ENCODE assay signal across 21 mouse cellular contexts in the genomic region with DNA sequence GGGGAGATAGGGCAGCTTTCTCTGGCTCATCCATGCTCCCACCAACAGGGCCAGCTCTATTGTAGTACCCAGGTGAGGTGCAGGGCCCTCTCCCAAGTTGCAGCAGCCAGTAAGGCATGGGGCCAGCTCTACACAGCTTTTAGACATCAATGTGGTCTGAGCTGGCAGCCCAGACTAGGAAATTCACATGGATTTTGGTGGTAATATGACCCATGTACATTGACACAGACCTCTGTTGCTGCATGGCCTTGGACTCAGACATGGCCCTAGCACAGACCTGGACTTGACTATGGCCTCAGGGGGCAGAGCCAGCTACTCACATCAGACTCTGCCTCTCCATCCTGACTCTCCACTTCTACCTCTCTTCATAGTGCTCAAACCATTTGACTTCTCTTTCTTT. TPM values are rescaled to one million over a fixed set of nuclear protein-coding genes. Genes with fewer than 3 reads are reported as not detected.
"Had no signal": no experiment of that assay in that cellular context is flagged by ENCODE, and none has a peak within 500 bp of the region (broad histone marks: within the 10 kb centered on the region; RNA-seq: fewer than 3 reads in every experiment).

No protein-coding gene starts in this region.

- H3K27ac ChIP-seq: kidney, postnatal 0 days; layer of hippocampus, adult 2 months; left cerebral cortex, adult 2 months; liver, embryonic 15.5 days; lung, embryonic 15.5 days had no signal

- DNase-seq: kidney, adult 2 months; kidney, postnatal 25 days; layer of hippocampus, postnatal 36 days; lung, postnatal 10 days; lung, postnatal 4 days; midbrain, embryonic 14.5 days; thymus, postnatal 25 days had no signal

- H3K4me3 ChIP-seq: layer of hippocampus, adult 2 months; left cerebral cortex, adult 2 months; liver, embryonic 15.5 days; lung, embryonic 15.5 days had no signal

- H3K4me2 ChIP-seq: liver, embryonic 15.5 days; lung, embryonic 15.5 days; midbrain, embryonic 11.5 days had no signal

- ATAC-seq: intestine, postnatal 0 days had no signal

- H3K9me3 ChIP-seq: liver, embryonic 15.5 days; lung, embryonic 15.5 days had no signal

- H3K36me3 ChIP-seq: liver, embryonic 15.5 days; lung, embryonic 15.5 days had no signal

- H3K9ac ChIP-seq: liver, embryonic 15.5 days; lung, embryonic 15.5 days had no signal

- H3K27me3 ChIP-seq: liver, embryonic 15.5 days; lung, embryonic 15.5 days had no signal

- H3K4me1 ChIP-seq: lung, embryonic 15.5 days had no signal

RNA-seq across cellular contexts. Expression of gene 1700034I23Rik, which starts 56.5 kb away (rescaled TPM):
- total RNA-seq: left cerebral cortex, adult 2 months; megakaryocyte progenitor cell, adult 5-6 weeks; midbrain, postnatal 0 days had no signal
- polyA plus RNA-seq: kidney, adult 2 months; kidney, embryonic 14.5 days; kidney, postnatal 0 days; large intestine, adult 2 months; liver, embryonic 15.5 days; neural tube, embryonic 11.5 days; small intestine, adult 2 months; spleen, adult 2 months had no signal
